Mouse (Mus musculus): Measurements from ENCODE around the gene Rxfp3. TPM values are rescaled to one million over a fixed set of nuclear protein-coding genes. Genes with fewer than 3 reads are reported as not detected.
A peak's percentile ranks its signal among the peaks of the same experiment; 100 is the strongest.

Gene Rxfp3
- polyA plus RNA-seq (2016; fragmentation: Nextera tagmentation; extraction: Ambion mirVana), result 1.3 and 3.1 TPM in 2 replicates

DNA sequence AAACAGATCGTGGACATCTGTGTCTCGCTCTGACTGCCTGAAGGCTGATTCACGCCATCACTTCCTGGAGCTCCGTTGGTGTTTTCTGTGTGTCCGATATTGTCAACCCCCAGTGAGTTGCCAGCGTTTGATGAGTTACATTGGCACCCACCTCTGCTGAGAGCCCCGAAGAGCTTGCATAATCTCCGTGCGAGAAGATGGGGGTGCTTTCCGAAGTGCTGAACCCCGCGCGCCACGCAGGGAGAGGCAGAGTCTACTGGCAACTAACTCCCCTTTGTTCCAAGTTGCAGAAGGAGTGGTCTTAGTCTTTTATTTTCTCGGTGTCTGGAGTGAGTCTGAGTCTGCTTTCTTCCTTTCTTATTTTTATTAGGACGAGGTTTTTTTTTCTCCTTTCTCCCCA lies at the start of gene Rxfp3:
TSS of gene Rxfp3 (minus strand) at position 281 of the 400 bp plus-strand sequence.
- Histone ChIP-seq H3K27me3 (peaks cover 51% of the 10 kb centered on the region), H3K4me1 (peaks cover 22% of the 10 kb centered on the region), H3K4me3 (peak within 1 kb of the TSS; percentile 40), H3K4me2 (replicated peaks) (peak within 1 kb of the TSS; percentile 64), H3K9me3 (replicated peaks) (no peaks in the 10 kb centered on the region), H3K27ac (no peak within 1 kb of the TSS), H3K36me3 (no peaks in the 10 kb centered on the region), H3K9ac (peak within 1 kb of the TSS; percentile 43)
- no peak for ATAC-seq (ENCODE audit: low FRiP score)
- WGBS, result 3% methylated on average over 16 of the region's 16 CpGs

DNA sequence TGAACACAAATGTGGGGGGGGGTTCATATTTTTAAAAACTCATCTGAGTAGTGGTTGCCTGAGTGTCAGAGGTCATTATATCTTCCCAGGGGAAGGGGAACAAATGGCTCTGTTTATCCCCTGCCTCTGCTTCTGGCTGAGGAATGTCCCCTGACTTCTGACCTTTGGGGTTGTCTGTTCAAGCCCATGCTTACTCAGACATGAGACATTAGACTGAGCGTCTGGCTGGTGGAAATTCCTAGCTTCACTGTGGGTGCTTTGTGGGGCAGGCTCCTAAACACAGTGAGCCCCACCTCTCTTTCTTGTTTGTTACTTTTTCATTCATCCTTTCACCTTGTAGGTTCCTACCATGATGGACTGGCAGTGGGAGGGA lies 47.2 kb upstream of the Rxfp3 start:
- 9% methylated on average over 1 of the region's 1 CpGs for WGBS

DNA sequence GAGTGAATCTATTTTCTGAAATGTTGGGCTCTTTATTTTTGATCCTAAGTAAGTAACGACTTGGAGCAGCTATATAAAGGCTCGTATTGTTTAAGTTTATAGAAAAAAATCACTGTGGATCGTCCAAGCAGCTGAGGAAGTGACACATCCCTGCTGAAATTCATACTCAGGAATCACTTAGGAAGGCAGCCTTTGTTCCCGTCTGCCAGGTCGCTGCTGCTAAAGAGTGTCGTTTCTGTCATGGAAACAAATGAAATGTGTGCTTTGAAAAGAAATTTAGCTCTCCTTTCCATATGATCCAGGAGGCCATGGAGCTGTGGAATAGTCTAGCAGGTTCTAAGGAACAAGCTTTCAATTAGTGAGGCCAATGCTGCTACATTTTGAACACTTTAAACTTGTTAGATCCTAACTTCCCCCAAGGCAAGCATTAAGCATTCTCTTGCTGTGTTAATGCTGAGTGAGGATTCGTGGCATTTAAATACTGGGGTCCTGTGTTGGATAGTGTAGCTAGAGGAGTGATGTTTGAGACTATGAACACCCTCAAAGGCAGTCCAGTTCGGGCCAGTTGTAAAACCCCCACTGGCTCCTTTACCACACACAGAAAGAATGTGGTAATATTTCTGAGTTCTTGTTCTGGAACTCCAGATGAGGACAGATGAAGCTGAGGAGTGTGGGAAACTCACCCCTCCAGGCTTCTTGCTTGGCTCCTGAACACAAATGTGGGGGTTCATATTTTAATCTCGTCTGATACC lies 46.6 kb upstream of the Rxfp3 start:
- H3K9ac ChIP-seq, result no peak overlapping the region
- peak overlapping the region; percentile 24; the same call in 1 of the 2 replicates for H3K27ac ChIP-seq
- no peak for ATAC-seq (ENCODE audit: low FRiP score)
- H3K4me1 ChIP-seq, result peaks cover 17% of the 10 kb centered on the region
- no peaks in the 10 kb centered on the region for H3K27me3 ChIP-seq
- H3K9me3 ChIP-seq (replicated peaks), result no peaks in the 10 kb centered on the region
- H3K4me2 ChIP-seq (replicated peaks), result no peak overlapping the region
- H3K36me3 ChIP-seq, result no peaks in the 10 kb centered on the region
- 27% methylated on average over 9 of the region's 9 CpGs for WGBS
- H3K4me3 ChIP-seq, result no peak overlapping the region

More for the DNA sequence above, 47.2 kb upstream of the Rxfp3 start:
- no peak overlapping the region for H3K4me3 ChIP-seq
- H3K4me2 ChIP-seq (replicated peaks), result no peak overlapping the region
- H3K9ac ChIP-seq, result no peak overlapping the region
- no peak overlapping the region; the same call in 1 of the 2 replicates for H3K27ac ChIP-seq
- ATAC-seq (ENCODE audit: low FRiP score), result no peak
- H3K36me3 ChIP-seq, result no peaks in the 10 kb centered on the region
- no peaks in the 10 kb centered on the region for H3K27me3 ChIP-seq
- peaks cover 17% of the 10 kb centered on the region for H3K4me1 ChIP-seq
- no peaks in the 10 kb centered on the region for H3K9me3 ChIP-seq (replicated peaks)

DNA sequence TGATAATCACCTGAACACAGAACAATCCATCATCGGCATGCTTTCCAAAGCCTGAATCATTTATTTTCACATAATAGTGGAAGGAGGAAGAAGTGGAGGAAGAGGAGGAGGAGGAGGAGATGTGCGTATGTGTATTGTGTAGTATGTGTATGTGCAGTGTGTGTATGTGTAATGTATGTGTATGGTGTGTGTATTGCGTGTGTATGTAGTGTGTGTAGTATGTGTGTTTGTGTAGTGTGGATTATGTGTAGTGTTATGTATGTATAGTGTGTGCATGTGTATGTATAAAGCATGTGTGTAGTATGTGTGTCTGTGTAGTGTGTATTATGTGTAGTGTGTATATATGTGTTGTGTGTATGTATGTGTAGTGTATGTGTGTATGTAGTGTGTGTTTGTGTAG lies 45.9 kb upstream of the Rxfp3 start:
- WGBS, result 80% methylated on average over 3 of the region's 3 CpGs
- ATAC-seq (ENCODE audit: low FRiP score), result peak; percentile 50; the same call in 1 of the 2 replicates

DNA sequence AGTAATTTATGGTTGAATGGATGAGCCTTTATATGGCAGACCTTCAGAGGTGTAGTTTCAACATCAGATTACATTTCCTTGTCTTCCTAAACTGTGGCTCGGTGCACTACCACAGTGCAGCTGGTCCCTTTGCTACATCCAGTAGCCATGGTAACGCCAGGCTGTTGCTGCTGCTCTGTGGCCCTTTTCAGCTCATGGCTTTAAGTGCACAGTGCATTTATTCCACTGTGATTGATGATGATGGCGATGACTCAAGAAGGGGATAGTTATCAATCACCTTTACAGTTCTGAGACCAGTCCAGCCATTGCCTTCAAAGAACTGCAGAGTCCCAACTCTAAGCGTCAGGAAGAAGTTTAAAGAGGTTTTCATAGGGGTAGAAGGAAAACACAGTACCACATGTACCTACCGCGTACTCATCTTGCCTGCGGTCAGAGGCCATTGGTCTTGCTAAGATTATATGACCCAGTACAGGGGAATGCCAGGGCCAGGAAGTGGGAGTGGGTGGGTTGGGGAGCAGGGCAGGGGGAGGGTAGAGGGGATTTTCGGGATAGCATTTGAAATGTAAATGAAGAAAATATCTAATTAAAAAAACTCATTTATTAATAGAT lies 45.3 kb upstream of the Rxfp3 start:
- Histone ChIP-seq H3K4me2 (replicated peaks) (no peak overlapping the region), H3K4me1 (peaks cover 17% of the 10 kb centered on the region), H3K4me3 (no peak overlapping the region), H3K9ac (no peak overlapping the region), H3K36me3 (no peaks in the 10 kb centered on the region), H3K9me3 (replicated peaks) (no peaks in the 10 kb centered on the region), H3K27ac (no peak overlapping the region), H3K27me3 (no peaks in the 10 kb centered on the region)
- peak; percentile 94 for ATAC-seq (ENCODE audit: low FRiP score)
- WGBS, result 46% methylated on average over 8 of the region's 8 CpGs

More for the DNA sequence above, 45.9 kb upstream of the Rxfp3 start:
- Histone ChIP-seq H3K4me3 (no peak overlapping the region), H3K4me2 (replicated peaks) (no peak overlapping the region), H3K9ac (no peak overlapping the region), H3K36me3 (no peaks in the 10 kb centered on the region), H3K27me3 (no peaks in the 10 kb centered on the region), H3K9me3 (replicated peaks) (no peaks in the 10 kb centered on the region), H3K27ac (no peak overlapping the region), H3K4me1 (peaks cover 17% of the 10 kb centered on the region)

DNA sequence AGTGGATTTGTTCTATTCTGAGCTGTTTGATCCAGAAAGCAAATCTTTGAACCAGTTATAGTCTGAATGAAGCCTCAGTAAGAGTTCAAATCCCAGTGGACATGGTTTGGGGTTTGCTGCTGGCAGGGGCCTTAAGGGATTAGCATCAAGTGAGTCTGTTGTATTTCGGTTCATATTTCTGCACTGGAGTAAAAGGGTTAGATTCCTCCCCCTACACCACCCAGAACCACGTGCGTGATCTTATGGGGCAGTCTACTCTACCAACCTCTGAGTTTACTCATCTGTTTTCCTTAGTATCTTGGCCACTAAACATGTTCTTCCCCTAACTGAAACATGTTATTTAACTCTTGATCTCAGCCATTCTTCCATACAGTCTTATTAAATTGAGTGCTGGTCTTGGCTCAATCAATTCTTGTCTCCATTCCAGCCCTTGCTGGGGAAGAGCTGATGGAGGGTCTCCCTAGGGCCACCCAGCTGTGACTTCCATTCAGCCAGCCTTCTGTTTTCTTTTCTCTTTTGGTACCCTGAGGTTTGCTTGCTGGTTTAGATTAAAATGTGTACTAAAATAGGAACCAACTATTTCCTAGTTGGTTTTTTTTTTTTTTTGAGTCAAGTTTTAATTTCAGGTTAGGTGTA lies 38.1 kb upstream of the Rxfp3 start:
- Histone ChIP-seq H3K36me3 (no peaks in the 10 kb centered on the region), H3K27me3 (no peaks in the 10 kb centered on the region), H3K4me2 (replicated peaks) (no peak overlapping the region), H3K27ac (no peak overlapping the region), H3K4me1 (no peaks in the 10 kb centered on the region), H3K9me3 (replicated peaks) (no peaks in the 10 kb centered on the region), H3K4me3 (no peak overlapping the region), H3K9ac (no peak overlapping the region)
- ATAC-seq (ENCODE audit: low FRiP score), result no peak
- WGBS, result 85% methylated on average over 3 of the region's 3 CpGs

DNA sequence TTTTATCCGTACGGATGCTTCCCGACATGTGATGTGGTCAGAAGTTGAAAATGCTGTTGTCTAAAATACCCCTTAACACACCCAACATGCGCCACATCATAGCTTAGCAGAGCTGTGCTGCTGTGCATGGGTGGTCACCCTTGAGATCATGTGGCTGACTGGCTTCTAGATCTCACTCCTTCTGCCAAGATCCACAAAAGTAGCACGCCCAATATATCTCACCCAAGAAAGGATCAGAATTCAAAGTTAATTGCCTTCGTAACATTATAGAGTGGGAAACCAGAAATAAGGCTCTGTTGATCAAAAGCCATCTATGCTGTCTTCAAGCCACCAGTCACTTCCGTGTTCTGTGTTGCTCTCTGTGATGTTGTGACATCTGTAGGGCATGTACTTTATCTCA lies 30.1 kb upstream of the Rxfp3 start:
- Histone ChIP-seq H3K4me2 (replicated peaks) (no peak overlapping the region), H3K9ac (no peak overlapping the region), H3K27me3 (no peaks in the 10 kb centered on the region), H3K9me3 (replicated peaks) (no peaks in the 10 kb centered on the region), H3K4me1 (peaks cover 29% of the 10 kb centered on the region), H3K27ac (no peak overlapping the region), H3K4me3 (no peak overlapping the region), H3K36me3 (no peaks in the 10 kb centered on the region)
- WGBS, result 92% methylated on average over 7 of the region's 7 CpGs
- no peak for ATAC-seq (ENCODE audit: low FRiP score)

DNA sequence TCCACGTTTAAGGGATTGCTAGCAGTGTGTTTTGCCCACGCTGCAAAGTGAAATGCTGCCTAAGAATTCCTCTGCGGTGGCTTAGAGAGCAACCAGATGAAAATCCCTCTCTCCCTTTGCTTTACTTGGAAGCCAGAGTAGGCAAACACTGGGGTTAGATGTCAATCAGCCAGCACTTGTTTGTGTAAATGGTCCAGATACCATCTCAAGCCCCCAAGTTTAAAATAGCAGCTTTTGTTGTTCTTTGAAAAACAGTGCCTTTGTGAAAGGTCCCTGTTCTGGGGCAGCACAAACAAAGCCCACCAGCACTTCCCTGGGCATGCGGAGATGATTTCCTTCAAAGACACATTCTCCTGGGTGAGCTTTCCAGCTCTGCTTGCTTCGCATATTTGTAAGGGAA lies 28.5 kb upstream of the Rxfp3 start:
- Histone ChIP-seq H3K36me3 (no peaks in the 10 kb centered on the region), H3K4me3 (peak overlapping the region; percentile 25), H3K9ac (no peak overlapping the region), H3K27ac (0 out of 2 replicates have a peak overlapping the region, but pooled peaks have one; percentile 26), H3K4me1 (peaks cover 29% of the 10 kb centered on the region), H3K9me3 (replicated peaks) (no peaks in the 10 kb centered on the region), H3K27me3 (no peaks in the 10 kb centered on the region), H3K4me2 (replicated peaks) (peak overlapping the region; percentile 61)
- WGBS, result 4% methylated on average over 5 of the region's 5 CpGs
- ATAC-seq (ENCODE audit: low FRiP score), result no peak

DNA sequence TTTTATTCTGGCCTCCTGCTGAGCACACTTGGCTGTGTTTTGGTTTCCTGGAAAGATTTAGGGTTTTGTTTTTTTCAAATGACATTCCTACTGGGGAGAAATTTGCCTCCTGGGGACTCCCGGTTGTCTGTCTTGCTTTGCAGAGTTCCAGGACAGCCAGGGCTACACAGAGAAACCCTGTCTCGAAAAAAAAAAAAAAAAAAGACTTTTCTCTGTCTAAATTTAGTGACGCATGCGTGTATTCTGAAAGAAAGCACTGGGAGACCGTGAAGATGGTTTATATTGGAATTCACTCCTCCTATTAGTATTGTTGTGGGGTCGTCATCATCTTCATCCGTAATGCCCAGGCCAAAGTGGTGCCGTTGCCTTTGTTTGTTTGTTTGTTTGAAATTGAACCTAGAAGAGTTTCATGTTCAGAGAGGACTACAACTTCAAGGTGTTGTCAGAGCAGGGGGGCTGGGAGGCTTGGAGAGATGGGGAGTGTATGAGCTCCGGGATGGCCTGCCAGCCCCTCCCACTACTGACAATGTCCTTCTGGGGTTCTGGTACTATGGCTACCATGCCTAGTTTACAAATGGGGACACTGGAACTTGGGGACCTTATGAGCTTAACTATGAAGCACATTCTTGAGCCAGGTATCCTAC lies 27.9 kb upstream of the Rxfp3 start:
- no peaks in the 10 kb centered on the region for H3K27me3 ChIP-seq
- no peaks in the 10 kb centered on the region for H3K36me3 ChIP-seq
- no peak for ATAC-seq (ENCODE audit: low FRiP score)
- H3K4me2 ChIP-seq (replicated peaks), result peak overlapping the region; percentile 61
- peaks cover 29% of the 10 kb centered on the region for H3K4me1 ChIP-seq
- 0 out of 2 replicates have a peak overlapping the region, but pooled peaks have one; percentile 49 for H3K9ac ChIP-seq
- H3K9me3 ChIP-seq (replicated peaks), result no peaks in the 10 kb centered on the region
- H3K4me3 ChIP-seq, result peak overlapping the region; percentile 25
- WGBS, result 6% methylated on average over 9 of the region's 9 CpGs
- H3K27ac ChIP-seq, result peak overlapping the region; percentile 74; the same call in 1 of the 2 replicates

DNA sequence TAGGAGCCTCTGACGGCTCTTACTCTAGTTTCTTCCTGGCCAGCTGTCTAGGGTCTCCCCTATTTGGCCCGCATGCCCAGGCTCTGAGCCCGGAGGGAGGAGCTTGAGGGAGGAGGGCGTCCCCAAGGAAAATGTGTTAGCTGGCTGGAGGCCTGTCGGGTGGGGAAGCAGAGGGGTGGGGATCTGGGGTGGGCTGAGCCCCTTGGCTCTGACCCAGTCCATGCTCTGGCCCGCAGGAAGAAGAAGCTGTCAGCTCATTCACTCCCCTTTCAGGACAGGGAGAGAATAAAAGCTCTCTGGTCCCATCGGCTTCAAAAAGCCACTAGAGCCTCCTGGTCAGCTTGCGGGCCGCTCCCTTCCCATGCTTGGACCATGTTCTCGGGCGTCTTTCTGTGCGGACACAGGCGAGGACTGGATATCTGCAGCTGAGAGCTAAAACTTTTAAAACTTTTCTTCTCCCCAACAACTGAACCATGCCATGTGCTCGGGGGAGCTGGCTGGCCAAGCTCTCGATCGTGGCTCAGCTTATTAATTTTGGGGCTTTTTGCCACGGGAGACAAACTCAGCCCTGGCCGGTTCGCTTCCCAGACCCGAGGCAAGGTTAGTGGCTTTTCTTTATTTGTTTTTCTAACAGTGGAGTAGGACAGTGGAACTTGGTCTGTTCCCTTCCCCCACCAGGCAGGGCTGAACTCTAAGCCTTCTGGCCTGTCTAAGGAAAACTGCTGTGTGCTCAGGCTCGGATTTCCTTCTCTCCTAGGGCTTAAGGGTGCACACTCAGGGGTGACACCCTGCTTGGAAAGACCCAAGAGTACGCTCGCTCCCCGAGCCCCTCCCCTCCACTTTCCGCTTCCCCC lies 27.0 kb upstream of the Rxfp3 start, which contains the start of gene Adamts12:
TSS of gene Adamts12 (plus strand) at position 233 of the 854 bp plus-strand sequence.
- 1% methylated on average over 25 of the region's 25 CpGs for WGBS

DNA sequence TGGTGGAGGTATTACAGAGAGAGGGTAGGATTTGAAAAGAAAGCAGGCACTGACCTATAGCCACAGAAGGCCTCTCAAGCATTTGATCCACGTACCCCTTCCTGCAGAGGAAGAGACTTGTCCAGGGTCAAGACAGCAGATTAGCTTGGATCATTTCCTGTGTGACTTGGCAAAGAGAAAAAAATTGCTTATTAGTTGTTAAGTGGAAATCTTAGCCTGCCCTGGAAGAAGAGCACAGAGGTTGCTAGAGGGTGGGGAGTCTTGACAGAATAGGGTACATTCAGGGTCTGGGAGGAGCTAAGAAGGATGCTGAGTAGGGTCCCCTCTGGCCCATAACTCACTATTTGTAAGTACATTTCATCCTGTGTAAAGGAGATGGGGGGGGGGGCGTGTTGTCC lies 26.4 kb upstream of the Rxfp3 start:
- Histone ChIP-seq H3K27ac (0 out of 2 replicates have a peak overlapping the region, but pooled peaks have one; percentile 23), H3K9ac (no peak overlapping the region), H3K27me3 (no peaks in the 10 kb centered on the region), H3K9me3 (replicated peaks) (no peaks in the 10 kb centered on the region), H3K36me3 (no peaks in the 10 kb centered on the region), H3K4me3 (peak overlapping the region; percentile 25; the same call in 1 of the 2 replicates), H3K4me2 (replicated peaks) (peak overlapping the region; percentile 61), H3K4me1 (peaks cover 29% of the 10 kb centered on the region)
- 22% methylated on average over 2 of the region's 2 CpGs for WGBS
- ATAC-seq (ENCODE audit: low FRiP score), result no peak

More for the DNA sequence above, 27.0 kb upstream of the Rxfp3 start, which contains the start of gene Adamts12:
- H3K4me3 ChIP-seq, result peak within 1 kb of the TSS; percentile 25
- H3K4me1 ChIP-seq, result peaks cover 29% of the 10 kb centered on the region
- peak within 1 kb of the TSS; percentile 61 for H3K4me2 ChIP-seq (replicated peaks)
- H3K27ac ChIP-seq, result peak within 1 kb of the TSS; percentile 74
- no peaks in the 10 kb centered on the region for H3K36me3 ChIP-seq
- H3K9ac ChIP-seq, result peak within 1 kb of the TSS; percentile 49; the same call in 1 of the 2 replicates
- no peaks in the 10 kb centered on the region for H3K9me3 ChIP-seq (replicated peaks)
- ATAC-seq (ENCODE audit: low FRiP score), result peak; percentile 88
- no peaks in the 10 kb centered on the region for H3K27me3 ChIP-seq

Data from hindbrain, embryonic 12.5 days (tissue).